In genomic region chr12:8351025-8351903, GRCm38 (mm10) we compare ENCODE assay signal across 9 mouse cellular contexts. TPM values are rescaled to one million over a fixed set of nuclear protein-coding genes. Genes with fewer than 3 reads are reported as not detected.
DNase-seq lines count a peak whose midpoint lies in the region; ATAC-seq lines count a peak whose summit lies in the region.
"Had no signal": no experiment of that assay in that cellular context is flagged by ENCODE, and none has a peak within 500 bp of the region (broad histone marks: within the 10 kb centered on the region; RNA-seq: fewer than 3 reads in every experiment).

No protein-coding gene starts in this region.

- intact Hi-C loops in heart, postnatal 14 days (cut with DNase I) = loop anchor here (5.0 kb wide), 1 partner anchor 36 kb away; no protein-coding TSS in a partner anchor

- 13% methylated on average over 4 of the region's 4 CpGs for WGBS in liver, embryonic 16.5 days (ENCODE audit: insufficient replicate concordance)
- WGBS in forebrain, embryonic 13.5 days = 54% methylated on average over 4 of the region's 4 CpGs

- H3K4me3 ChIP-seq in liver, embryonic 16.5 days (ENCODE audit: low read depth, low read length) = no peak overlapping the region
- no peak overlapping the region for H3K4me3 ChIP-seq in forebrain, embryonic 13.5 days
- H3K4me3 ChIP-seq: embryonic facial prominence, embryonic 15.5 days had no signal

- DNase-seq in embryo, embryonic 10 days (ENCODE audit: low spot score) = peak; percentile 58
- DNase-seq in embryo, embryonic 9.5 days (ENCODE audit: extremely low spot score) = no peak
- DNase-seq in adipocyte (ENCODE audit: low spot score) = peak; percentile 15
- DNase-seq in heart, postnatal 14 days = peak; percentile 51 to 60
- no peak for DNase-seq in thymus, postnatal 14 days
- no peak for DNase-seq in cerebellum, postnatal 10 days

- peaks cover 4% of the 10 kb centered on the region for H3K4me1 ChIP-seq in liver, embryonic 16.5 days (ENCODE audit: control insufficient read depth, low read depth, low read length)
- H3K4me1 ChIP-seq in forebrain, embryonic 13.5 days = peaks cover 7% of the 10 kb centered on the region; the same call in 1 of the 2 replicates

- H3K36me3 ChIP-seq in liver, embryonic 16.5 days (ENCODE audit: control insufficient read depth, insufficient read depth) = no peaks in the 10 kb centered on the region
- H3K36me3 ChIP-seq in forebrain, embryonic 13.5 days (ENCODE audit: poor library complexity, severe bottlenecking) = no peaks in the 10 kb centered on the region
- H3K36me3 ChIP-seq: embryonic facial prominence, embryonic 15.5 days had no signal

- H3K27me3 ChIP-seq in liver, embryonic 16.5 days (ENCODE audit: control insufficient read depth, insufficient read depth, low read depth, low read length) = no peaks in the 10 kb centered on the region
- no peaks in the 10 kb centered on the region for H3K27me3 ChIP-seq in forebrain, embryonic 13.5 days
- H3K27me3 ChIP-seq: embryonic facial prominence, embryonic 15.5 days had no signal

- 0 out of 2 replicates have a peak, but pooled peaks cover 2% of the 10 kb centered on the region for H3K9me3 ChIP-seq in liver, embryonic 16.5 days (replicated peaks; ENCODE audit: control insufficient read depth, low read length)
- H3K9me3 ChIP-seq in forebrain, embryonic 13.5 days (replicated peaks) = no peaks in the 10 kb centered on the region
- H3K9me3 ChIP-seq: embryonic facial prominence, embryonic 15.5 days had no signal

- H3K27ac ChIP-seq in liver, embryonic 16.5 days (ENCODE audit: low read length) = peak overlapping the region; percentile 37
- no peak overlapping the region for H3K27ac ChIP-seq in forebrain, embryonic 13.5 days
- H3K27ac ChIP-seq: embryonic facial prominence, embryonic 15.5 days had no signal

- ATAC-seq in liver, embryonic 16.5 days (ENCODE audit: low read depth) = peak; percentile 46
- no peak for ATAC-seq in forebrain, embryonic 13.5 days

- no peak overlapping the region for H3K4me2 ChIP-seq in liver, embryonic 16.5 days (ENCODE audit: low read depth, low read length)
- no peak overlapping the region for H3K4me2 ChIP-seq in forebrain, embryonic 13.5 days
- H3K4me2 ChIP-seq: embryonic facial prominence, embryonic 15.5 days had no signal

- no peak overlapping the region for H3K9ac ChIP-seq in liver, embryonic 16.5 days (ENCODE audit: low read depth, low read length)
- no peak overlapping the region for H3K9ac ChIP-seq in forebrain, embryonic 13.5 days
- H3K9ac ChIP-seq: embryonic facial prominence, embryonic 15.5 days had no signal

RNA-seq across cellular contexts. Expression of gene Hs1bp3, which starts 38.0 kb away (rescaled TPM):
- 10 to 100 TPM; 11.9 to 12.9 TPM for total RNA-seq in heart, postnatal 14 days (2021)
- 4.4 and 5.0 TPM in 2 replicates for polyA plus RNA-seq in liver, embryonic 16.5 days (2015; fragmentation: Nextera tagmentation; extraction: Ambion mirVana)
- polyA plus RNA-seq in forebrain, embryonic 13.5 days (2015; fragmentation: Nextera tagmentation; extraction: Ambion mirVana) = 8.9 and 10.1 TPM in 2 replicates

RNA-seq across cellular contexts. Expression of gene Gdf7, which starts 49.5 kb away (rescaled TPM):
- total RNA-seq in heart, postnatal 14 days (2021) = under 1 TPM; 0.41 to 0.65 TPM
- polyA plus RNA-seq in liver, embryonic 16.5 days (2015; fragmentation: Nextera tagmentation; extraction: Ambion mirVana) = not detected in 2 replicates
- polyA plus RNA-seq in forebrain, embryonic 13.5 days (2015; fragmentation: Nextera tagmentation; extraction: Ambion mirVana) = not detected in 2 replicates

Comparison
In these comparisons a context has a peak if more than half of its experiments do, and no peak if none do; other contexts are left out.
1. DNase-seq: peak in embryo, embryonic 10 days (single experiment), adipocyte (single experiment) and heart, postnatal 14 days (2 of 2); none in embryo, embryonic 9.5 days (single experiment), thymus, postnatal 14 days (single experiment) and cerebellum, postnatal 10 days (0 of 2).